Mouse (Mus musculus): Measurements from ENCODE around the gene Grin2c.

DNA sequence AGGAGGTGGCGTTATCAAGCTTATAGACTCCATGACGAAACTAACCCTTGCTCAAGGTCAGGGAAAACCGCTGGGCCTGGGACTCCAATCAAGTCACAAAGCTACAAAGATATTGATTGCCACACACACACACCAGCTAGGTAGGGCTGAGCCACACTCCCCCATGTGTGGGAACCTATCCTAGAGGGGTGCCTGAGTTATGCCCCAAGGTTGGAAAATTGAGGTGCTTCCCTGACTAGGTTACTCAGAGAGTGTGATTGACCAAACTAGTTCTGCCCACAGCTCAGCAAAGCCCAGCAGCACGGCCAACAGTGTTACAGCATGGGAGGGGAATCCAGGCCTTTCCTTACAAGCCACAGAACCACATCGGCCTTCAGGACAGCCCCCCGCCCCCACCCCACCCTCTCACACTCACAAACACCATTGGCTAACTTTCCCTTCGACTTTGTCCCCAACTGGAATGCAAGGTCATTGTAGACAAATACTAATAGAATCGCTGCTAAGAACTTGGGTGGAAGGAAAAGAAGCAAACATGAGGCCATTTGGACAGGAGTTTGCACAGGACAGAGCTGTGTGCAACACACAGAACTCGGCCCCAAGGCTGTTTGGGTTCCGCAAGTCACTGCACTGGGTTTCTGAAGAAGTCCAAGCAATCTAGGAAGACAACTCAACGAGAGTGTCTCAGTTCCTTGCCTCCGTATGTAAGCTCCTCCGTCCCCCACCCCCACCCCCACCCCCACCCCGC lies 25.8 kb upstream of the Grin2c start:
- TF ChIP-seq NRF1 (IDR thresholded peaks at IDR 0.05; ENCODE audit: insufficient read depth, low read depth, low read length, poor library complexity, severe bottlenecking) (no peak), POLR2A (IDR thresholded peaks at IDR 0.05; ENCODE audit: control insufficient read depth in 1 of 2, insufficient read depth in 1 of 2, low read depth in 1 of 2, low read length in 2 of 2, poor library complexity in 1 of 2) (no peak), SIN3A (IDR thresholded peaks at IDR 0.05; ENCODE audit: low read length) (no peak), POLR2AphosphoS5 (IDR thresholded peaks at IDR 0.05; ENCODE audit: borderline replicate concordance, low read depth, low read length) (no peak), GATA1 (IDR thresholded peaks at IDR 0.05; ENCODE audit: low read depth, low read length) (no peak), CTCF (IDR thresholded peaks at IDR 0.05 in 2 of 3, conservative IDR thresholded peaks at IDR 0.05 in 1 of 3; ENCODE audit: control insufficient read depth in 1 of 3, insufficient read depth in 1 of 3, low read depth in 2 of 3, low read length in 3 of 3, poor library complexity in 1 of 3, severe bottlenecking in 1 of 3) (no peak), EP300 (IDR thresholded peaks at IDR 0.05; ENCODE audit: low read depth in 1 of 2, low read length in 2 of 2) (no peak)

Measured in MEL (cell line).